In the genomic region with DNA sequence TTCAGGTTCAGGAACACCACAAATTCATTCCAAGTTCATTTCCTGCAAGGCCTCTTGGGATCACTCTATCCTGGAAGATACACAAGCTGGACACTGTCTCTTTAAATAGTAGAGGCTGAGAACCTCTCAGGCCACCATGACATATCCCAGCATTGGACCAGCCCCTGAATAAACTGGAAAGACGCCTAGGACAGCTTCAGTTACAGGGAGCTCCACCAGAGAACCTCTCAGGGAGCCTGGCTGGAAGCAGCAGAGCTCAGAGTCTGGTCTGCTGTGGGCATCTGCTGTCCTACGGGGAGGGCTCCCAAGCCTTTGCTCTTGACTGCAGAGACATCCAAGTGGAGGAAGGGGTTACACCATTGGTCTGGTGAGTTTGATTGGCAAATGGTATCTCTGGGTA, we compare ENCODE assay signal across 8 mouse cellular contexts. TPM values are rescaled to one million over a fixed set of nuclear protein-coding genes. Genes with fewer than 3 reads are reported as not detected.
DNase-seq lines count a peak whose midpoint lies in the region; ATAC-seq lines count a peak whose summit lies in the region.

A gene (plus strand): TSS at position 199 of the 400 bp plus-strand sequence.

- no peak for DNase-seq in kidney, postnatal 36 days
- DNase-seq in adrenal gland, postnatal 36 days, result no peak
- peak; percentile 98 for DNase-seq in heart, adult 11 months
- DNase-seq in large intestine, adult 2 months (ENCODE audit: low read depth, low spot score), result no peak
- no peak for DNase-seq in yolk sac, embryonic 10.5 days (ENCODE audit: low spot score)
- no peak for DNase-seq in cerebellum, postnatal 36 days

- H3K27me3 ChIP-seq in kidney, embryonic 15.5 days, result peaks cover 54% of the 10 kb centered on the region
- peaks cover 62% of the 10 kb centered on the region for H3K27me3 ChIP-seq in midbrain, embryonic 13.5 days

- H3K4me2 ChIP-seq in kidney, embryonic 15.5 days, result peak within 1 kb of the TSS; percentile 89
- H3K4me2 ChIP-seq in midbrain, embryonic 13.5 days (replicated peaks), result no peak within 1 kb of the TSS

- no peaks in the 10 kb centered on the region for H3K9me3 ChIP-seq in kidney, embryonic 15.5 days (replicated peaks)
- no peaks in the 10 kb centered on the region for H3K9me3 ChIP-seq in midbrain, embryonic 13.5 days

- WGBS in kidney, embryonic 15.5 days, result 55% methylated on average over 2 of the region's 2 CpGs
- 63% methylated on average over 2 of the region's 2 CpGs for WGBS in large intestine, adult 2 months
- 72% methylated on average over 2 of the region's 2 CpGs for WGBS in midbrain, embryonic 13.5 days

- H3K9ac ChIP-seq in kidney, embryonic 15.5 days, result no peak within 1 kb of the TSS
- H3K9ac ChIP-seq in midbrain, embryonic 13.5 days (replicated peaks), result no peak within 1 kb of the TSS

- peak within 1 kb of the TSS; percentile 5; the same call in 1 of the 2 replicates for H3K4me3 ChIP-seq in kidney, embryonic 15.5 days (replicated peaks)
- no peak within 1 kb of the TSS for H3K4me3 ChIP-seq in midbrain, embryonic 13.5 days (replicated peaks)

- ATAC-seq in kidney, embryonic 15.5 days (replicated peaks; ENCODE audit: low FRiP score), result no peak
- no peak for ATAC-seq in midbrain, embryonic 13.5 days

- no peaks in the 10 kb centered on the region for H3K36me3 ChIP-seq in kidney, embryonic 15.5 days
- no peaks in the 10 kb centered on the region for H3K36me3 ChIP-seq in midbrain, embryonic 13.5 days

- H3K4me1 ChIP-seq in kidney, embryonic 15.5 days, result peaks cover 43% of the 10 kb centered on the region
- peaks cover 29% of the 10 kb centered on the region for H3K4me1 ChIP-seq in midbrain, embryonic 13.5 days (replicated peaks)

- H3K27ac ChIP-seq in kidney, embryonic 15.5 days, result no peak within 1 kb of the TSS
- H3K27ac ChIP-seq in midbrain, embryonic 13.5 days, result no peak within 1 kb of the TSS

RNA-seq across cellular contexts. Expression of the gene that starts here (rescaled TPM):
- polyA plus RNA-seq in kidney, embryonic 15.5 days (2015; fragmentation: Nextera tagmentation; extraction: Ambion mirVana), result 96.7 and 115 TPM in 2 replicates
- total RNA-seq in adrenal gland, postnatal 36 days (2021), result 100 to 1,000 TPM; 111 to 179 TPM
- polyA plus RNA-seq in large intestine, adult 2 months (2012; rRNA removed), result 215 and 297 TPM in 2 replicates
- 17.1 and 19.0 TPM in 2 replicates for polyA plus RNA-seq in midbrain, embryonic 13.5 days (2015; fragmentation: Nextera tagmentation; extraction: Ambion mirVana)
